Mouse (Mus musculus) gastrocnemius, postnatal 25 days (tissue): ENCODE measurements around the gene Pfkm. TPM values are rescaled to one million over a fixed set of nuclear protein-coding genes. Genes with fewer than 3 reads are reported as not detected.

Experiments used
- DNase-seq: peaks from one replicate; pipeline ENCODE4 v3.0.0; 2022
- long read RNA-seq, 2 experiments: library from polyadenylated mRNA; stranded (forward); transcript quantifications; one replicate each; pipeline ENCODE4 v2.0.0; 2021
- total RNA-seq, 2 experiments: library from RNA; stranded (reverse); gene quantifications; 1 replicate in 1 of 2; 2 replicates in 1 of 2; pipeline ENCODE4 v1.2.3; 2021

Pfkm gene
- 1,000 to 10,000 TPM; 2,083 to 2,117 TPM for total RNA-seq
- long read RNA-seq, experiment 1, transcript Pfkm-201 (23 exons, 2,879 nt), result major isoform, 161 of 1,350 reads
- long read RNA-seq, experiment 1, partial matches to known transcripts, result 1,130 of 1,350 reads
- long read RNA-seq, experiment 1, other reads (novel, unspliced or antisense), result 59 of 1,350 reads
- long read RNA-seq, experiment 2, transcript Pfkm-201 (23 exons, 2,879 nt), result major isoform, 306 of 2,204 reads
- long read RNA-seq, experiment 2, partial matches to known transcripts, result 1,812 of 2,204 reads
- long read RNA-seq, experiment 2, other reads (novel, unspliced or antisense), result 86 of 2,204 reads

- DNase-seq, result no peak
These were observed at the start of gene Pfkm for GRCm38 (mm10) chr15:98092372-98093120. Pfkm (plus strand) TSS chr15:98092589.

GRCm38 (mm10) chr15:98043967-98044366, 48.4 kb upstream of the Pfkm start:
- no peak for DNase-seq

- DNase-seq, result no peak
These were observed 48.0 kb upstream of the Pfkm start for GRCm38 (mm10) chr15:98044387-98044786.

- no peak for DNase-seq
These were observed 43.3 kb upstream of the Pfkm start for GRCm38 (mm10) chr15:98048918-98049700.

GRCm38 (mm10) chr15:98051685-98052084, 40.7 kb upstream of the Pfkm start:
- DNase-seq, result no peak

GRCm38 (mm10) chr15:98055246-98055645, 37.1 kb upstream of the Pfkm start:
- no peak for DNase-seq

- DNase-seq, result no peak
These were observed 26.5 kb upstream of the Pfkm start for GRCm38 (mm10) chr15:98065881-98066280.

- no peak for DNase-seq
These were observed 25.8 kb upstream of the Pfkm start for GRCm38 (mm10) chr15:98066602-98067001.

GRCm38 (mm10) chr15:98067492-98067891, 24.9 kb upstream of the Pfkm start:
- DNase-seq, result no peak

- DNase-seq, result no peak
These were observed 23.9 kb upstream of the Pfkm start for GRCm38 (mm10) chr15:98068506-98068905.

GRCm38 (mm10) chr15:98069566-98070245, 22.7 kb upstream of the Pfkm start:
- DNase-seq, result no peak

- no peak for DNase-seq
These were observed 22.0 kb upstream of the Pfkm start for GRCm38 (mm10) chr15:98070376-98070775.

- no peak for DNase-seq
These were observed 17.9 kb upstream of the Pfkm start for GRCm38 (mm10) chr15:98074521-98074920.

- DNase-seq, result no peak
These were observed 17.4 kb upstream of the Pfkm start for GRCm38 (mm10) chr15:98075034-98075433.

GRCm38 (mm10) chr15:98076901-98077300, 15.5 kb upstream of the Pfkm start:
- DNase-seq, result no peak

GRCm38 (mm10) chr15:98088889-98089288, 3.5 kb upstream of the Pfkm start:
- DNase-seq, result no peak

- no peak for DNase-seq
These were observed 2.8 kb upstream of the Pfkm start for GRCm38 (mm10) chr15:98089421-98090183.

- no peak for DNase-seq
These were observed 548 bp upstream of the Pfkm start for GRCm38 (mm10) chr15:98091841-98092240.

- DNase-seq, result peak; percentile 90
These were observed 977 bp downstream of the Pfkm start, which contains the start of gene Senp1 for GRCm38 (mm10) chr15:98093121-98094011. Senp1 (minus strand) TSS chr15:98093744.

GRCm38 (mm10) chr15:98094905-98095304, 2.5 kb downstream of the Pfkm start:
- DNase-seq, result no peak
